Mouse (Mus musculus) C2C12 (cell line): Measurements from ENCODE around the gene Serpinb9. TPM values are rescaled to one million over a fixed set of nuclear protein-coding genes. Genes with fewer than 3 reads are reported as not detected.

Experiments
- H3K27me3 ChIP-seq: one replicate; pipeline ENCODE4 v1.6.1; 2011; ENCODE audit not compliant: control insufficient read depth, insufficient read depth, insufficient read length
- H3K36me3 ChIP-seq: one replicate; pipeline ENCODE4 v1.6.1; 2011; ENCODE audit not compliant: control insufficient read depth, insufficient read depth
- H3K4me3 ChIP-seq: one replicate; pipeline ENCODE4 v1.5.1; 2011; ENCODE audit warnings: mild to moderate bottlenecking, control low read depth; ENCODE audit not compliant: poor library complexity, insufficient read depth, severe bottlenecking
- H3K79me2 ChIP-seq: one replicate; pipeline ENCODE4 v1.6.1; 2011; ENCODE audit not compliant: control insufficient read depth, insufficient read depth
- H3K79me3 ChIP-seq: one replicate; pipeline ENCODE4 v1.6.1; 2011; ENCODE audit warnings: low read depth, control low read depth
- H3ac ChIP-seq: one replicate; pipeline ENCODE3; 2011; ENCODE audit warnings: low read depth; ENCODE audit not compliant: control insufficient read depth, insufficient read length
- CEBPB ChIP-seq: IDR thresholded peaks from one replicate; pipeline ENCODE4 v1.6.1; 2011; ENCODE audit warnings: low read depth, mild to moderate bottlenecking, control low read depth, moderate library complexity
- CTCF ChIP-seq: IDR thresholded peaks from one replicate; pipeline ENCODE4 v1.5.1; 2011; ENCODE audit not compliant: control insufficient read depth, insufficient read depth, insufficient read length
- FOSL1 ChIP-seq: IDR thresholded peaks from one replicate; pipeline ENCODE4 v1.8.0; 2011; ENCODE audit warnings: mild to moderate bottlenecking, low read length; ENCODE audit not compliant: poor library complexity, insufficient read depth, severe bottlenecking
- MAX ChIP-seq: IDR thresholded peaks from one replicate; pipeline ENCODE4 v1.6.1; 2011; ENCODE audit warnings: mild to moderate bottlenecking, control low read depth
- MYOD1 ChIP-seq: IDR thresholded peaks from one replicate; pipeline ENCODE4 v1.6.1; 2011; ENCODE audit warnings: low read depth; ENCODE audit not compliant: control insufficient read depth, insufficient read length
- MYOG ChIP-seq: IDR thresholded peaks from one replicate; pipeline ENCODE4 v1.6.1; 2011; ENCODE audit not compliant: control insufficient read depth, insufficient read length; ENCODE audit errors: extremely low read depth
- USF1 ChIP-seq: IDR thresholded peaks from one replicate; pipeline ENCODE4 v1.6.1; 2011; ENCODE audit warnings: low read depth, mild to moderate bottlenecking, control low read depth, moderate library complexity
- polyA plus RNA-seq: library from polyadenylated mRNA; unstranded; fragments of >200 nt; fragmentation: generic; extraction: Trizol; gene quantifications from one replicate; pipeline ENCODE4 v1.2.1, GENCODE M21; 2012; ENCODE audit warnings: missing spikeins

Serpinb9 gene
- polyA plus RNA-seq, 1 experiment: 4.0 TPM

- H3K79me3 ChIP-seq: no peaks in the 10 kb centered on the region
- H3K79me2 ChIP-seq: no peaks in the 10 kb centered on the region
- H3K4me3 ChIP-seq: no peak overlapping the region
- TF ChIP-seq MAX: no peak
- TF ChIP-seq CTCF: no peak
- TF ChIP-seq FOSL1: no peak
- no peak for TF ChIP-seq CEBPB
- no peak for TF ChIP-seq MYOD1
- no peak for TF ChIP-seq MYOG
- no peak for TF ChIP-seq USF1
- H3K27me3 ChIP-seq: no peaks in the 10 kb centered on the region
- no peak overlapping the region for H3ac ChIP-seq
- H3K36me3 ChIP-seq: no peaks in the 10 kb centered on the region
Measured at GRCm38 (mm10) chr13:32966116-32966515, 36.9 kb upstream of the Serpinb9 start.

- TF ChIP-seq MAX (no peak), CTCF (no peak), FOSL1 (no peak), CEBPB (no peak), MYOD1 (no peak), MYOG (no peak), USF1 (no peak)
- H3ac ChIP-seq: no peak overlapping the region
- no peak overlapping the region for H3K4me3 ChIP-seq
- H3K79me3 ChIP-seq: no peaks in the 10 kb centered on the region
- no peaks in the 10 kb centered on the region for H3K36me3 ChIP-seq
- no peaks in the 10 kb centered on the region for H3K79me2 ChIP-seq
- no peaks in the 10 kb centered on the region for H3K27me3 ChIP-seq
Measured at GRCm38 (mm10) chr13:32967233-32967632, 35.8 kb upstream of the Serpinb9 start.

- Histone ChIP-seq H3K27me3 (no peaks in the 10 kb centered on the region), H3K79me3 (no peaks in the 10 kb centered on the region), H3K79me2 (no peaks in the 10 kb centered on the region), H3K36me3 (no peaks in the 10 kb centered on the region), H3ac (no peak overlapping the region), H3K4me3 (no peak overlapping the region)
- TF ChIP-seq MYOG (no peak), USF1 (no peak), MYOD1 (no peak), CTCF (no peak), MAX (no peak), FOSL1 (no peak), CEBPB (no peak)
Measured at GRCm38 (mm10) chr13:32968353-32968984, 34.6 kb upstream of the Serpinb9 start.

- no peaks in the 10 kb centered on the region for H3K79me3 ChIP-seq
- no peaks in the 10 kb centered on the region for H3K27me3 ChIP-seq
- no peaks in the 10 kb centered on the region for H3K36me3 ChIP-seq
- H3ac ChIP-seq: no peak overlapping the region
- H3K79me2 ChIP-seq: no peaks in the 10 kb centered on the region
- no peak overlapping the region for H3K4me3 ChIP-seq
- TF ChIP-seq FOSL1 (no peak), MAX (no peak), MYOG (no peak), CEBPB (no peak), CTCF (no peak), USF1 (no peak), MYOD1 (no peak)
Measured at GRCm38 (mm10) chr13:32968996-32969640, 33.9 kb upstream of the Serpinb9 start.

GRCm38 (mm10) chr13:32969641-32970040 is 33.4 kb upstream of the Serpinb9 start:
- Histone ChIP-seq H3K36me3 (no peaks in the 10 kb centered on the region), H3K79me3 (no peaks in the 10 kb centered on the region), H3K79me2 (no peaks in the 10 kb centered on the region), H3ac (no peak overlapping the region), H3K4me3 (no peak overlapping the region), H3K27me3 (no peaks in the 10 kb centered on the region)
- TF ChIP-seq MYOD1: no peak
- no peak for TF ChIP-seq CEBPB
- no peak for TF ChIP-seq MYOG
- TF ChIP-seq USF1: no peak
- no peak for TF ChIP-seq FOSL1
- no peak for TF ChIP-seq CTCF
- TF ChIP-seq MAX: no peak
